Mouse (Mus musculus) c-Kit-negative CD71-positive TER-119-positive erythroid progenitor cells, embryonic 14.5 days (primary cell): ENCODE measurements around the gene Aqp12.

Experiments used
- DNase-seq: peaks from one replicate; pipeline ENCODE4 v3.0.0-alpha.2; 2013; ENCODE audit warnings: low read depth, low spot score

Gene Aqp12

GRCm38 (mm10) chr1:93014460-93014859, 8.3 kb downstream of the Aqp12 start:
- DNase-seq: peak; percentile 21

GRCm38 (mm10) chr1:93015136-93015535, 9.0 kb downstream of the Aqp12 start:
- no peak for DNase-seq

GRCm38 (mm10) chr1:93018716-93019115, 12.6 kb downstream of the Aqp12 start:
- no peak for DNase-seq

DNA sequence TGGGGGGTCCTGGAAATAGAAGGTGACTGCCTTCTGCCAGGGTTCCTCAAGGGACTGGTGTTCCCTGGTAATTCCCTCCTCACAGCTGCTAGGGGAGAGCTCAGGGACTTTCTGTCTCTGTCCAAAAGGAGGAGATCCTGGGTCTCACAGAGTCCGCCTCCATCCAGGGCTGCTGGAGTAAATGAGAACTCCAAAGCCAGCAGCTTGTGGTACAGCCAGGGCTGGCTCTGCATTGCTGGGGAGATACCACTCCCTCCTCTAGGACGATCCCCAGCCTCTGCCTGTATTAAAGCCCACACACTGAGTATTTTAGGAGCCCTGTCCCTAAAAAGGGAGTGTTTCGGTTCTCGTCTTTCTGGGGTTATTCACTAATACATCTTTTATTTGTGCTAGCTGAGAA, 14.5 kb downstream of the Aqp12 start:
- DNase-seq: no peak

DNA sequence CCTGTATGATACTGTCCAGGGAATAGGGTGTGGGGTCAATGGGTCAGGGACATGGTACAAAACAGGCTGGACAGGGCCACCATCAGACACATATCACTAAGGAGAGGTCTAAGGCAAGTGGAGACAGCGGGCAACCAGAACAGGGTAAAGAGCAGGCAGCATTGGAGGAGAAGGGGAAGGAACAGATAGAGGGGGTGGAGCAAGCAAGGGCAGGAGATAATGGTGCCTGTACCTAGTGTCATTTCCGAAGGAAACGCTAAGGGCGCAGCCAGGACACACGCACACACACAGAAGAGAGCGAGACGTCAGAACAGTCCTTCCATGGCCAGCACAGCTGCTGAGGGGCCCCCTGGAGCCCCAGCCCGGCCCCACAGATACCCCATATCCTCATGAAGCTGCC, 20.5 kb downstream of the Aqp12 start:
- no peak for DNase-seq

- DNase-seq: no peak
Observed at GRCm38 (mm10) chr1:93029387-93029786, 23.3 kb downstream of the Aqp12 start.

DNA sequence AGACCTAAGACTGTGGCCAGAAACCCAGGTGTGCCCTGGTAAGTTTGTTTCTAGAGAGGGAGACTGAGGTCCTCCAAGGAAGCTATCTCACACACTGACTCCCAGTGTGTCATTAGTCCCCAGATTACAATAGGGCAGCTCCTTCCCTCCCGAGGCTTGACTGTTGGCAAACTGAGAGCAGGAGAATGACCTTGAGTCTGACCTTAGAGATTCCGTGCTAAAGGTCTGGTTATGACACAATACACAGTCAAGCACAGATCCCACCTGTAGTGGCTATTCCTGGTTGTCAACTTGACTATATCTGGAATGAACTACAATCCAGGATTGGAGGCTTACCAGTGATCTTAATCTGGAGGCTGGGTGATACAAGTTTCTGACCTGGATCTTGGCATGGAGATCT, 23.9 kb downstream of the Aqp12 start:
- no peak for DNase-seq

DNA sequence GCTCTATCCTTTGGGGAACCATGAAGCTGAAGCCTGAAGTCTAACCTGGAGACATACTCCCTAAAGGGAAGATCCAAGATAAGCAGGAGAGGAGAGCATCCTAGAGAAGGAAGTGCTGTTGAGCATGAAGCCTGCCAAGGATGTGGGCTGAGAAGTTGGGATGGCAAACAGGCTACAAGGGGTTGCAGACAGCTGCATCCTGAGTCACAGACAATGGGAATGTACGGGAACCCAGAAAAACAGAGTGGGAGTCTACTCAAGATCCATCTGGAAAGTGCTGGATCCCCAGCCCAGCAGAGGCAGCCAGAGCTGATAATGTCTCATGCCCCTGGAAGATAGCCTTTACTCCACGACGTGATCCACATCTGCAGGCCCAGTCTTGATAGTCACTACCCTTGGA, 25.1 kb downstream of the Aqp12 start:
- no peak for DNase-seq

GRCm38 (mm10) chr1:93033989-93034388, 27.9 kb downstream of the Aqp12 start:
- DNase-seq: peak; percentile 33

GRCm38 (mm10) chr1:93035981-93036380, 29.8 kb downstream of the Aqp12 start:
- DNase-seq: no peak

DNA sequence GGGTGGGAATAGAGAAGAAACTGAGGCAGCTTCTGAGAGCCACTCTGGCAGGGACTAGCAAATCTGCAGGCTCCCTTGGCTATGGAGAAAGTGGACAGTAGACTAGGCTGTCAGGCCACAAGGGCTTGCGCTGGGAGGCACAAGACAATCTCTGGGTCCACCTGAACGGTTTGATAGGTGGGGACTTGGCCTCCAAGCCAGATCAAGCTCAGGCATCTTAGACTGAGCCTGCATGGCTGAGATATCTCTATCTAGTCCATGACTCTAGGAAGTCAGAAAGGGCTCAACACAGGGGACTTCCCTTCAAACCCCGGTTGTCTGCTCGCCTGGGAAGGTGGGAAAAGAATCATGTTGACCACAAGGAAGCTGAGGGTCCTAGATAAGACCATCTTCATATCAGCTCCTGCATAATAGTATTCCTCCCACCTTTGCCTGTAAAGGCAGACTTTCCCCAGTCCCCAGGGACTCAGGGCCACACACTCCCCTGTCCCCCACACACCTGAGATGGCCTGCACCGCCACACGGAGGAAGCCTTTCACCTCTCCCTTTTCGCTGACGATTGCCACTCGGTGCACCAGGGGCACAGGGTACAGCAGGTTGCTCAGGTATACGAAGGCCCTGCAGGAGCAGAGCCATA, 40.1 kb downstream of the Aqp12 start:
- DNase-seq: no peak

DNA sequence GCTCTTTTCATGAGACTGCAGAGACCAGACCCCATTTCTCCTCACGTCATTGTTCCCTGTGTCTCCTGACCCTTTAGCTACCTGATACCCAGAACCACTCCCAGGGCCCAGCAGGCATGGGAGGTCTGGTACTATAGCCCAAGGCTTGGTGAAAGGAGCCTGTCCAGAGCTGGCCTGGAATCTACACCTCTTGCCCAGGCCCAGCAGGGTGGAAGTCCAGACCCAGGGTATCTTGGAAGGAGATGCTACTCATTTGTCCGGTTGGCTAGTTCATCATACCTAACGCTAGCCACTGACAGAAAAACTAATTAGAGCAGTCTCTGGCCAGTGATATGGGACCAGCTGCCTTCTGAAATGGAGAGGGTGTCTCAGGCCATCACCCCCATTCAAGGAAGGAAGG, 43.9 kb downstream of the Aqp12 start:
- DNase-seq: no peak

DNA sequence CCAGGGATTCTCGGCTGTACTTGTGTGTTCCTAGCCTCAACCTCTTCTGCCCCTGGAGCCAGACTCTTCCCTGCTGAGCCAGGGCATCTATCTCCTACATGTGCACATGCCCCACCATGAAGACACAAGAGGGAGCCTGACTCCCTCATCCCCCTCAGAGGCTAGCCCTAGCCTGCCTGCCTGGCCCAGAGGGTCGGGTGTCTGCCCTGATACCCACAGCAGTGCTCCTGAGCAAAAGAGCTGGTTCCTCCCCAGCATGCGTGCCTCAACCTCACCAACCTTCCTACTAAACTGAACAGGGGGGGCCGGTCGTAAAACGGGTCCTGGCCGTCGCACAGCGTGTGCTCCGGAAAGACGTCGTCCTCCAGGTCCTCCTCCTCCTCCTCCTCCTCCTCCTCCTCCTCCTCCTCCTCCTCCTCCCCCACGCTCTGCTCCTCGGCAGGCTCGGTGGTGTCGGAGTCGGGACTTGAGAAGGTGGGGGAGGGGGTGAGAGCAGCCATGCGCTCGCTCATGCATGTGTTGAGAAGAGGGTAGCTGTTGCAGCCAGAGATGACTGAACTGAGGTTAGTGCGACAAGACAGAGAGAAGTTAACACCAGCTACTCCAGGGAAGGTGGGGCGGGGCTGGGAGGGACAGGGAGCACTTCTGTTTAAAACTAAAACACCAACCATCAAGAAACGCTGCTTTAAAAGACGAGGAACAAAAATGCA, 45.1 kb downstream of the Aqp12 start:
- no peak for DNase-seq
